Mouse (Mus musculus): ENCODE data around the gene Polr3b.

Polr3b gene

DNA sequence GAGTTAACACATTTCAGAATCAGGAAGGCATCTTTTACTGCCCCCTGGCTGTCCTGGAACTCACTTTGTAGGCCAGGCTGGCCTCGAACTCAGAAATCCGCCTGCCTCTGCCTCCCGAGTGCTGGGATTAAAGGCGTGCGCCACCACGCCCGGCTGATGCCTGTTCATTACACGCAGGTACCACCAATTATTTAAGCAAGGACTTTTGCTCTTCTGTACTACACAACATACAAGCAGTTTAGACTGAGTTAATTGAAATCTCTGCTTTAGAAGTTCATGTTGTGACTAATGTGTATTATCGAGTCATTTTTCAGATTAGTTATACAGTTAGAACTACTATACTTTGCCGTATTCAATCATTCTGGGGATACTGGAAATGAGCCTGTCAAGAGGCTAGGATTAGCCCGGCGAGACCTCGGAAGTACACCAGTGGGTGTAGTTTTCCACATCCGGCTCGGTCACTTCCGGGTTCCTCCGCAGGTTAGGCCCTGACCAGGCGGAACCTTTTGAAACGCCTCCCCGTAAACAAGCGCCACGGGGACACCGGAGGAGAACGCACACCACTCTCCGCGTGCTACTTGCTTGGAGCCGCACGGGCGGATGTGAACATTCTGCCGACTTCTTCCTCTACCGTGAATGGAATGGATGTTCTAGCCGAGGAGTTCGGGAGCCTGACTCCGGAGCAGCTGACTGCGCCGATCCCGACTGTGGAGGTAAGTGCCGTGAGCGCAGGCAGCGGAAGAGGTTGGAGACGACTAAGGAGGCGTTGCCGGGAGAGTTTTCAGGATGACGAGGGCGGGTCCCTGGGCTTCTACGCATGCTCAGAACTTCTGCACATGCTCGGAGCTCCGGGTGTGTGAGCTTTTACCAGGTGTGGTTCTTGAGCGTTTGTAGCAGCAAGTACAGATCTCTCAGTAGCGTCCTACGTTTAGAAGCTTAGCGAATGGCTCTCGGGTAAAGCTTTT lies at the start of gene Polr3b:
Gene Polr3b, plus strand, starts transcription at position 467 of the 965 bp plus-strand sequence.
- peak; percentile 50; the same call in 1 of the 2 replicates for TF ChIP-seq GATA4 (IDR thresholded peaks at IDR 0.05; ENCODE audit: insufficient replicate concordance, low read length)

DNA sequence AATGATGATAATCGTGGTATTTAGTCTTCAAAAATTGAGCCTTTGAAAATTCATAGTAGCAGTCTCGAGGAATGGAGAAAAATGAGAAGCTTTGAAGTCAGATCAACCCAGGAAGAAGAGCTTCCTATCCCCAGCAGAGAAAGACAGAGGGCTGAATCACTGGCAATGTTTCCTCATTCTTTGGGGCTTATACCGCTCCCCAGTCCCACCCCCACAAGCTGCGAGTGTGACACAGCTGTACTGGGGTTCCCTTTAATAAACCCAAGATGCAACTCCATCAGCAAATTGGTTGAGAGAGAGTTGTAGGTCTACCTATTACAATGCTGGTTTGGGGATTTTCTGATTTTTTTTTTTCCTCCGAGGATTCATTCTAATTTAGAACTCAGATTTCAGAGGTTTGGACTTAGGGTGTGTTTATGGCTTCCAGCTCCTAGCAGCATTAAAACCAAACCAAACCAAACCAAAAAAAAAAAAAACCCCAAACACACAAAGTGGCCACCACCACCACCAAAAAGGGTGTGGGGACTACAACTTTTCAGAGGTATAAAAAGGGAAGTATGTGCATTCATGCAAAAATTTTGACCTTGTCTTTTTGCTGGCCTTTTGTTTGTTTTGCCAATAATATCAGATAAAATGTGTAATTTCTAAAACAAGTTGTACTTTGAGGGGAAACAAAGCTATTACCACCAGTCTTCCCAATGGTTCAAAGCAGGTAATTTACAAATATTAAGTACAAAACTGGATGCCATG lies 48.2 kb upstream of the Polr3b start:
- no peak for TF ChIP-seq GATA4 (IDR thresholded peaks at IDR 0.05; ENCODE audit: insufficient replicate concordance, low read length)

- TF ChIP-seq GATA4 (IDR thresholded peaks at IDR 0.05; ENCODE audit: insufficient replicate concordance, low read length): no peak
Measured at GRCm38 (mm10) chr10:84576029-84576394, 46.1 kb upstream of the Polr3b start.

DNA sequence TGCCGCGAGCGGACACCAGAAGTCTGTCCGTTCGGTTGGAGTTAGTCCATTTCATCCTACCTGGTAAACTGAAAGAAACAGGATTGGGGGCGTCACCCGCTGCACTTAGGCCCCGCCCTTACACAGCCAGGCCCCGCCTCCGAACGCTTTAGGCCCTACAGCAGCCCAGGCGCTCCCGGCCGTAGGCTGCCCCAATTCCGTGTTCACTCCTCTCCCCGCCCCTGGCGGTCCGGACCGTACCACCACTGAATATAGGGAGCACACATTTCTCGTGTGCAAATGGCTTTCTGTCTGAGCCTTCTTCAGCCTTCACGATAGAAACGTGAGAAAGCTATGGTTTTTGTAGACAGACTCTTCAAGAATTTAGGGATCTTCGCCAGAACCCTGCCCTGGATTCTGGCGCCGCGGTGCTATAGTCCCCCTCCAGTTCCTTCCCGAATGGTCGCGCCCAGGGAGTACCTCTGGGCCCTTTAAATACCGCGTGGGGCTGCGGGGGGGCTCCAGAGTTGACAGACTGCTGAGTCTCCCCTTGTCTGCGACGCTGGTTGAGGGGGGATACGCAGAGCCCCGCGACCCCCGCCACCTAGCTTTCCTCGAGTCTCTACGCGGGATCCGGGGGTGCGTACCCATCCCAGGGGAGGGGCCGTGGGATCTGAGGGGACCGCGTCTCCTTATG lies 45.6 kb upstream of the Polr3b start, which contains the start of gene Tcp11l2:
Gene Tcp11l2, plus strand, starts transcription at position 232 of the 676 bp plus-strand sequence.
- TF ChIP-seq GATA4 (IDR thresholded peaks at IDR 0.05; ENCODE audit: insufficient replicate concordance, low read length): no peak

- TF ChIP-seq GATA4 (IDR thresholded peaks at IDR 0.05; ENCODE audit: insufficient replicate concordance, low read length): no peak
Measured at GRCm38 (mm10) chr10:84577071-84577727, 44.9 kb upstream of the Polr3b start.

GRCm38 (mm10) chr10:84578738-84579137 lies 43.4 kb upstream of the Polr3b start:
- no peak for TF ChIP-seq GATA4 (IDR thresholded peaks at IDR 0.05; ENCODE audit: insufficient replicate concordance, low read length)

- TF ChIP-seq GATA4 (IDR thresholded peaks at IDR 0.05; ENCODE audit: insufficient replicate concordance, low read length): no peak
Measured at GRCm38 (mm10) chr10:84579527-84579926, 42.6 kb upstream of the Polr3b start.

- peak; percentile 82 for TF ChIP-seq GATA4 (IDR thresholded peaks at IDR 0.05; ENCODE audit: insufficient replicate concordance, low read length)
Measured at GRCm38 (mm10) chr10:84581191-84581590, 40.9 kb upstream of the Polr3b start.

DNA sequence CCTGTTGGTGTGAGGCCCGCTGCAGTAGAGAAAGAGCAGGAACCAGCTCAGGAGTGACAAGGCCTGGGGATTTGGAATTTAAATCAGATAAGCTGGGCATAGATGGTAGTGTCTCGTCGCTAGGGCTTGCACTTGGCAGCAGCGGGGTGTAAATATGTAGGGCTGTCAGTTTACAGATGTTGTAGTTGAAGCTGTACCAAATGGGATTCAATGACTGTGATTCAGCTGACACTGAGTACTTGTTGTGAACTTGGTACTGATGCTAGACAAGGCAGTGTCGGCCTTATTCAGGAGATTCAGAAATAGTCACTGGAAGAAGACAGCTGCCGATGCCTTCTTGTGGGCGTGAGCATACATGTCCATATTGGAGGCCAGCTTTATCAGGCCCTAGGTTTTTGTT lies 39.9 kb upstream of the Polr3b start:
- TF ChIP-seq GATA4 (IDR thresholded peaks at IDR 0.05; ENCODE audit: insufficient replicate concordance, low read length): no peak

GRCm38 (mm10) chr10:84584451-84585293 lies 37.4 kb upstream of the Polr3b start:
- TF ChIP-seq GATA4 (IDR thresholded peaks at IDR 0.05; ENCODE audit: insufficient replicate concordance, low read length): no peak

GRCm38 (mm10) chr10:84585294-84585650 lies 36.8 kb upstream of the Polr3b start:
- TF ChIP-seq GATA4 (IDR thresholded peaks at IDR 0.05; ENCODE audit: insufficient replicate concordance, low read length): peak; percentile 30; the same call in 1 of the 2 replicates

DNA sequence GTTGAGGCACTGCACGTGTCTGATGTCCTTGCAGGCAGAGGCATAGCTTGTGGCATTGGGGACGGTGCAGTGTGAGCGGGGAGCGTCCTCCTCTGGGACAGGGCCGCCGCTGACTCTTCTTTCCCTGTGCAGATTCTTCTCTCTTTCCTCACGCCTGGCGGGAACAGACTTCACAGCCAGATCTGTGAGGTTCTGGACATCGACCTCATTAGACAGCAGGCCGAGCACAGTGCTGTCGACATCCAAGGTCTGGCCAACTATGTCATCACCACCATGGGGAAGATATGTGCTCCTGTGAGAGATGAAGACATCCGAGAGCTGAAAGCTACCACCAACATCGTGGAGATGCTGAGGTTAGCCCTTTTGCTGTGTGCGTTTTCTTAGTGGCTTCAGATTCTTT lies 31.1 kb upstream of the Polr3b start:
- TF ChIP-seq GATA4 (IDR thresholded peaks at IDR 0.05; ENCODE audit: insufficient replicate concordance, low read length): no peak

DNA sequence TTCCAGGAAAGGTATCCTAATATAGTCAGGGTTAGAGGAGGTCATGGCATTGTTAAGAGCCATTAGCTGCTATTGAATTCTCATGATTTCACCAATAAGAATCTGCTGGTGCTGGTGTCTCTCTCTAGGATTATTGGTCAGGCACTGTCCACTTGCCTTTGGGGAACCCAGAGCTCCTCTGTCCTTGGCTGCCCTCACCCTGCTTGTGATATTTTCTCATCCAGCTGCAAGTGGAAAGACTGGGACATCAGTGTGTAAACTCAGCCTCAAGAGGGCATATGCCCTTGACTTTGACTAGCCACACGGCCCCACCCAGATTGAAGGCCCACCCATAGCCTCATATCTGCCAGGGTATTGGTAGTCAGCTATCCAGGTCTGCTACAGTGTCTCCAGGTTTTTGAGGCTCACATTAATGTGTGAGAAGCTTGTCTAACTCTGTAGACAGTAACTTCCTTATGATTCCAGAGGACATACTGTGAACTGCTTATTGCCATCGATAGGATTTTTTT lies 30.4 kb upstream of the Polr3b start:
- no peak for TF ChIP-seq GATA4 (IDR thresholded peaks at IDR 0.05; ENCODE audit: insufficient replicate concordance, low read length)

DNA sequence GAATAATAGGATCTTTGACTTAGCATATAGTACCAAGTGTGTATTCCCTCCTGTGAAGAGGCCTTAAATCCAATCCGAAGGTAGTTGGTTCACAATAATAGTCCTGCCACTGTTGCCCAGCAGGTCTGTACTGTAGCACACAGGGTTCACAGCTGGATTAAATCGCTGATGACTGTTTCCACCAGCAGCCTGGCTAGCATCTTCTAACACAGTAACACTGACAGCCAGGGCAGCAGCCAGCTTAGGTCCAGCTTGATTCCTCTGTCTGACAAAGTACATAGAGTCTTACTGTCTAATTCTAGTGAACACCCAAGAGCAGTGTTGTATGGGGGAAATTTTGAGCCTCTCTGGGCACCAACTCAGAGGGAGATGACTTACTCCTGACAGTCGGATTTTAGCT lies 29.3 kb upstream of the Polr3b start:
- no peak for TF ChIP-seq GATA4 (IDR thresholded peaks at IDR 0.05; ENCODE audit: insufficient replicate concordance, low read length)

Measured in liver, adult (tissue).